Mouse (Mus musculus) cerebellum, adult 11 months (tissue): ENCODE data around the gene Hsd11b2.
A peak's percentile ranks its signal among the peaks of the same experiment; 100 is the strongest.

Experiments
- DNase-seq: peaks from one replicate; pipeline ENCODE4 v3.0.0; 2022

Gene Hsd11b2

DNA sequence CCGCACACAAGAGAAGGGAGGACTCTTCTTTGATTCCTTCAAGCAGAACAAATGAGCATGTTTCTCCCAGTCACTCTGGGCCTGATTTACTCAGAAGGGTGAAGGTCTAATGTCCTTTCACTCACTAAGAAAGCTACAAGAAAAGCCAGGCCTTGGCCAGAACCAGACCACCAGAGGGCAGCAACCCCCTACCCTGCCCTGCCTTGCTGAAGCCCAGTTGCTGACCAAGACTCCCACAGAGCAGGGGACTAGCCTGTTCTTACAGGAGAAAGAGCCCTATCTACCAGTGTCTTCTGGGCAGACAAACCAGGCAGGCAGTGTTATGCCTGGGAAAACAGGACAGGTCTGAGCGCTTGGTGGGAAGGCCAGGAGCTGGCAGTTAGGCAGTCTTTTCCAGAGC is 34.2 kb upstream of the Hsd11b2 start:
- no peak for DNase-seq

DNA sequence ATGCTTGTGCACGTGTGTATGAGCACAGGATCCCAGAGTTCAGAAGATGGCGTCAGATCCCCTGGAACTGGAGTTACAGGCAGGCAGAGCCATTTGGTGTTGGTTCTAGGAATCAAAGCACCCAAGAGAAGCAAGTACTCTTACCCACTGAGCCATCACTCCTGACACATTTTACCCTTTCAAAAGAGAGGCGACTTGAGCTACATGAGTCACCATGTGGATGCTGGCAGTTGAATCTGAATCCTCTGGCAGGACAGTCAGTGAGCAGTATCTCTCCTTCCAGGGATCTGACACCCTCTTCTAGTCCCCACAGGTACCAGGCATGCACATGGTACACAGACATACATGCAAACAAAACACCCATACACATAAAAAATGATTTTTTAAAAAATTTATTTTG is 30.5 kb upstream of the Hsd11b2 start:
- no peak for DNase-seq

DNA sequence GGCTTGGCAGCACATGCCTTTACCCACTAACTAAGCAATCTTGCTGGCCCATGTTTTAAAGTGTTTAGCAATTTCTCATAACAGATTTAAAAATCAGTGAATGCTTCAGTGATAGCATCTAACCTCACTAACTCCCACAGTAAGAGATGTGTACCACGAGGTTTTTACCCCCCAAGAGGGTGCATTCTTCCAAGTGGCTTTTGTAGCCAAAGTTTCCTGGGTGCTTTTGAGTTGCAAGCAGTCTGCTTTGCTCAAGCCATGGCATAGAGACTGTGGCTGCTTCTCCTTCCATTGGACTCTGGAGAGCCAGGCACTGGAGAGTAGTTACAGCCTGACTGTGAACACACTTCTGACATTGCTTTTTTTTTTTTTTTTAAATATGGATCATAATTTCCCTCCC is 29.3 kb upstream of the Hsd11b2 start:
- DNase-seq, result no peak

- no peak for DNase-seq
Observed at GRCm38 (mm10) chr8:105493495-105493894, 25.1 kb upstream of the Hsd11b2 start.

- no peak for DNase-seq
Observed at GRCm38 (mm10) chr8:105494566-105494965, 24.0 kb upstream of the Hsd11b2 start.

GRCm38 (mm10) chr8:105495350-105496302 is 22.9 kb upstream of the Hsd11b2 start:
- no peak for DNase-seq

- peak; percentile 88 for DNase-seq
Observed at GRCm38 (mm10) chr8:105496439-105497180, 21.9 kb upstream of the Hsd11b2 start, which contains the start of gene Zdhhc1. TSS of gene Zdhhc1 (minus strand) at chr8:105496902.

- no peak for DNase-seq
Observed at GRCm38 (mm10) chr8:105499787-105500186, 18.8 kb upstream of the Hsd11b2 start.

- no peak for DNase-seq
Observed at GRCm38 (mm10) chr8:105504617-105505016, 13.9 kb upstream of the Hsd11b2 start.

- DNase-seq, result no peak
Observed at GRCm38 (mm10) chr8:105506977-105507376, 11.6 kb upstream of the Hsd11b2 start.

GRCm38 (mm10) chr8:105508758-105509157 is 9.8 kb upstream of the Hsd11b2 start:
- DNase-seq, result no peak

DNA sequence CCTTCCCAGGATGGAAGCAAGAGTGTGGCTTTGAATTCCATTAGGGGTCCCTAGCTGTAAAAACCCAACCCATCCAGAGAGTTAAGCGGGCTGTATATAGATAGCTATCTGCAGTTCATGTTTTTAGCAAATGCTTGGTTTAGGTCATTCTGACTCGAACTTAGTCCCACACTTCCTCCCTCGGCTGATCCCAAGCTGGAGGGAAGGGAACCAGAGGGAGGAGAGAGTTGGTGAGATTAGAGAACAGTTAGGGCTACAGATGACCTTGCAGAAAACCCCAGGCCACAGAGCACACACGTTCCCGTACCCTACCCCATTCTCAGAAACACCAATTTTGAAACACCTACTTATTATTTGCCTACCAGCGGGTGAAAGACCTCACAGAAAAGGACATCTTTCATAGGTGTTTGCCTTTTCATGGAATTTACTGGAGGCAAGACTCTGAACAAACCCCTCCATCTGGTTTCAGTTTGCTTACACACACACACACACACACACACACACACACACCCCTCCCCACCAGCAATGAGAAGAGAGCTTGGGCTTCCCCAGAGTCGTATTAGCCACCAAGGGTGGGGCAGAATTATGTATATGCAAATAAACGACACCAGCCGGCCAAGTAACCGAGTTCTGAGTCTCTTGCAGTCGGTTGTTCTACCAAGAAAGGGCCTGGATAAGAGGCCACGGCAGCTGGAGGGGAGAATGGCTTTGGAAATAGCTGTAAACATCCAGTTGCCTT is 8.4 kb upstream of the Hsd11b2 start:
- no peak for DNase-seq

GRCm38 (mm10) chr8:105514194-105514593 is 4.4 kb upstream of the Hsd11b2 start:
- no peak for DNase-seq

DNA sequence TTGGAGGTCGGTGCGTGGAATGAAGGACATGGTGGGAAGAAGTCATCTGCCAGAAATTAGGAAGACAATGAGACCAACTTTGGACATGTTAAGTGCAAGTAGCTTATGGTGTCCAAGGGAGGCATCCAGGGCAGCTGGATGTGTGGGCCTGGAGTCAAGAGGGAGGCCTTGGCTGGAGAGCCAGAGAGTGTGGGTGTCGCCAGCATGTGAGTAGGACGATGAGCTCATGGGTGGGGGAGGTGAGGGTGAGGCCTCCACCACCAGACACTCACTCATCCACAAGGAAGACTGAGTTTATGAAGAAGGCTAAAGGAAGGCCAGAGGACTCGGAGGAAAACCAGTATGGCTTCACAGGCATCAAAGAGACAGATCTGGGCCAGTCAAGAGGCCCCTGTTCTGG is 3.9 kb upstream of the Hsd11b2 start:
- DNase-seq, result no peak

GRCm38 (mm10) chr8:105516018-105516645 is 2.4 kb upstream of the Hsd11b2 start:
- DNase-seq, result peak; percentile 70

DNA sequence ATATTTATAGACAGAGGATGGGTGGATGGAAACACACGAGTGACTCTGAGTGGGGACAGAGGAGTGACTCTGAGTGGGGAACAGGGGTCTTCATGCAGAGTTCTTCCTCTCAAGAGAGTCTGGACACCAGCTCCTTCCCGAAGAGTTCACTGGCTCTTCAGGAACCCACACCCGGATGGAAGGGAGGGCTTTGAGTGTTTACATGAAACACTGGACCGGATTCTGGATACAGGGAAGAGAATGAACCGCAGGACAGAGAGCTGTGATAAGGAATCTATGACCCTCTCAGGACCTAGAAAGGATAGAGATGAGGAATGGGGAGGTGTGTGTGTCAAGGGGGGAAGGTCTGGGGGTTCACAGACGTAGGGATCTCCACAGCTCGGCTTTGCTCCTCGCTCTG is 1.2 kb upstream of the Hsd11b2 start:
- no peak for DNase-seq

- no peak for DNase-seq
Observed at GRCm38 (mm10) chr8:105519591-105519990, 1.0 kb downstream of the Hsd11b2 start.

GRCm38 (mm10) chr8:105520521-105520920 is 2.0 kb downstream of the Hsd11b2 start:
- no peak for DNase-seq

- no peak for DNase-seq
Observed at GRCm38 (mm10) chr8:105521061-105521460, 2.5 kb downstream of the Hsd11b2 start.

GRCm38 (mm10) chr8:105521995-105522769 is 3.6 kb downstream of the Hsd11b2 start:
- DNase-seq, result no peak

DNA sequence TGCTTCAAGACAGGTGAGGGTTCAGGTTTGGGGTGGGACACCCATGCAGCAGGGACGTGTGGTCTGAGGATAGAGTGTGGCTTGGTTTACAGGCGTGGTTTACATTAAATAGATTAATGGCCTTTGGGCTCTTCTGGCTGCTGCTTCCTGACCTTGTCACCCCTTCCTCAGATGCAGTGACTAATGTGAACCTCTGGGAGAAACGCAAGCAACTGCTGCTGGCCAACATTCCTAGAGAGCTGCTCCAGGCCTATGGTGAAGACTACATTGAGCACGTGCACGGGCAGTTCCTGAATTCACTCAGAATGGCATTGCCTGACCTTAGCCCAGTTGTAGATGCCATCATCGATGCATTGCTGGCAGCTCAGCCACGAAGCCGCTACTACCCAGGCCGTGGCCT is 4.3 kb downstream of the Hsd11b2 start:
- no peak for DNase-seq

DNA sequence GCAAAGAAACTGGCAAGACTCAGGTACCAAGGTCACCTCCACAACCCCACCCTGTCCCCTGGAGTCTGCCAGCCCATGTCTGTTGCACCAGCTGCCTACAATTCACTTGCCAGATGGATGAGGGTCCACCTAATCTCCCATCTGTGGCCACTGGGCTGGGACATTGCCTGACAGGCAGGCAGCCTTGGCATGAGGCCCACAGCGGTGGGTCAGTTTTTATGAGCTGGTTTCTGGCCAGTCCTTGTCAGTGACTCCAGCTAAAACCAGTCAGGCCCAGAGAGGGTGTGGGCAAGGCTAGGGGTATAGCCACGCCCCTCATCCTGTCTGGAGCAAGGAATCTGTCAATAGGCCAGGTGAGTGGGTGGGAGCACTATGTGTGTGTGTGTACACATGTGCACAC is 8.6 kb downstream of the Hsd11b2 start:
- no peak for DNase-seq
